Mouse (Mus musculus) kidney, postnatal 4 days (tissue): ENCODE data around the gene Bmp8b.
"Not testable (repeated sequence)": the region's sequence is repeated elsewhere in the genome, so short reads cannot be mapped to it uniquely, and the experiment has no call there.

Experiments
- DNase-seq, 2 experiments: peaks; one replicate each; pipeline ENCODE4 v3.0.0; 2021; ENCODE audit warnings: mixed read lengths in 2 of 2

The Bmp8b gene

GRCm38 (mm10) chr4:123104651-123105450 lies at the start of gene Bmp8b:
Gene Bmp8b (plus strand): TSS chr4:123105165.
- DNase-seq, result peak; percentile 22 to 48

GRCm38 (mm10) chr4:123056560-123057109 lies 48.3 kb upstream of the Bmp8b start:
- DNase-seq, result no peak

DNA sequence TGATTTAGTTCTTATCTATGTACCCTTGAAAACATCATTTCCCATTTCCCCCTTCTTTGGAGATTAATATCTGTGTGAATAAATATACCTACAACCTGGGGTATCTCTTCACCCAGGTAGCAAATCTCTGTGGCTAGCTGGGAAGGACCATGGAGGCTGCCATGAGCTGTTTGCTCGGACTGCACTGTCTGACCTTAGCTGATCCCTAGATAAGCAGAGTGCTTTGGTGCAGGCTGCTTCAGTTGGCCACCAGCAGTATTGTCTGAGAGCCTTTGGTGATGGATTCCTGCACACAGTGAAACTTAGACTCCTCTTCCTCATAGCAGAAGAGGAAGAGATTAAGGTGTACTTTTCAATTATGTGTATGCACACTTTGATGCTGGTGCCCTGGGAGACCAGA lies 47.0 kb upstream of the Bmp8b start:
- no peak for DNase-seq

GRCm38 (mm10) chr4:123061744-123062143 lies 43.2 kb upstream of the Bmp8b start:
- DNase-seq, result no peak

GRCm38 (mm10) chr4:123068646-123069045 lies 36.3 kb upstream of the Bmp8b start:
- no peak for DNase-seq

DNA sequence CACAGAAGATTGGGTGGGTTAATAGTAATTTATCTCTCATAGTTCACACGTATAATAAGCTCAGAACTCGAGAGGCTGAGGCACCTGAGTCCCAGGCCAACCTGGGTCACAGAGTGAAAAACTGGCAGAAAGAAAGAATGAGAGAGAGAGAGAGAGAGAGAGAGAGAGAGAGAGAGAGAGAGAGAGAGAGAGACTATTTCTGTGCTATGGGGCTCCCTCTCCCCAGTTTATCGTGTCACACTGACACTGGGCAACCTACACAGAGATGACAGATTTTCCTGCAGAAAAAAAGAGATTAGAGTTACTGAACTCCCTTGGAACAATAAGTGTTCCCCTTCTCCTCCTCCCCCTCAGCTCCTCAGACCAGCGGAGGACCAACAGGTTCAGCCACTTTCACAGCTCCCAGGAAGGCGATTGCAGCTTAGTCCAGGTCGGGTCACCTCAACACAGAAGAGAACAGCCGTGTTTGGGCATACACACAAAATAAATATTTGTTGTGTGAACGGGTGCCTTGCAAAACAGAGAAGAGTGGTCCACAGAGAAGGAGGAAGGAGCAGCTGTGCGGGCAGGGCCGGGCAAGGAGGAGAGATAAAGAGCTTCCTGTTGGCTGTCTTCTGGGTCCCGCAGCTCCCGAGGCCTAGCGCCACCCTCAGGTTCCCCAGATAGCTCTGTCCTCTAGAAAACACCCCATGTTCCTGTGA lies 33.5 kb upstream of the Bmp8b start:
- DNase-seq, result peak; percentile 65 to 76

DNA sequence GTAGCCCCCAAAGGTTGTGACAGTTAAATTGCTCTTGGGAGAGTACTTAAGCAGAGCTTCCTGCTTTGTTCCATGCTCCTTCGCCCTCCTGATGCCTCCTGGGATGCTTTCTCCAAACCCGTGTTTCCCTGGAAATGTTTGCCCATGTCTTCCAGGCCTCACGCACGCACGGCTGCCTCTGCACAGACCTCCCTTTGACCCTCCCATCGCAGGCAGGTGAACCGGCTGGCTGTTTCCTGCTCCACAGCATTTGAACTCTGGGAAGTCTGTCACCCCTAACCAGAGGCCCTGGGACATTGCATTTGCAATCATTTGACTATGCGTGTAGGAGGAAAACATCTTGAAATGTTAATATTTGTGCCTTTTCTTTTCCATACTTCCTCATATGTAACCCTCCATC lies 28.0 kb upstream of the Bmp8b start:
- DNase-seq, result peak; percentile 59 to 73

- DNase-seq, result no peak
Observed at GRCm38 (mm10) chr4:123078231-123078630, 26.7 kb upstream of the Bmp8b start.

GRCm38 (mm10) chr4:123080791-123081190 lies 24.2 kb upstream of the Bmp8b start:
- DNase-seq, result peak; percentile 38 to 53

- DNase-seq, result peak; percentile 64 to 70
Observed at GRCm38 (mm10) chr4:123082283-123083163, 22.4 kb upstream of the Bmp8b start.

DNA sequence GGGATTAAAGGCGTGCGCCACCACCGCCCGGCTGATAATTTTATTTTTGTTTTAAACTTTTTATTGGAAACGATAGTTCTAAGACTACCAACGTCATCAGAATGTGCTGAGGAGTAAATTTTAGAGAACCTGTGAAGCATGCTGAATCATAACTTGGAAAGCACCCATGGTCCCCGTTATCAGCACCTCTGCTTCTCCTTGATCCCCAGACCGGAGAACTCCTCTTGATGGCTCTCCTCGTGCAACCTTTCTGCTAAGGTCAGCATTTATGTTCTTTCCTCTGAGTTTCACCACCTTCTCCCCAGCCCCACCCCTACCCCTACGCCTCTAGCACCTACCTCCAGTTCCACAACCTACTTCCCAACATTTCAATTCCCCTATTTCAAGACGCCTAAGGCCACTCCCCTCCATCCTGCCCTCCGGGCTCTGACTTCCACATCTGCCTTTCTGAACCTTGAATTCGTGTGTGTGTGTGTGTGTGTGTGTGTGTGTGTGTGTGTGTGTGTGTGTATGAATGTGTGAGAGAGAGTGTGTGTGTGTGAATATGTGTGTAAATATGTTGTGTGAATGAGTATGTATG lies 21.6 kb upstream of the Bmp8b start:
- no peak for DNase-seq

- DNase-seq, result no peak
Observed at GRCm38 (mm10) chr4:123085290-123085689, 19.7 kb upstream of the Bmp8b start.

DNA sequence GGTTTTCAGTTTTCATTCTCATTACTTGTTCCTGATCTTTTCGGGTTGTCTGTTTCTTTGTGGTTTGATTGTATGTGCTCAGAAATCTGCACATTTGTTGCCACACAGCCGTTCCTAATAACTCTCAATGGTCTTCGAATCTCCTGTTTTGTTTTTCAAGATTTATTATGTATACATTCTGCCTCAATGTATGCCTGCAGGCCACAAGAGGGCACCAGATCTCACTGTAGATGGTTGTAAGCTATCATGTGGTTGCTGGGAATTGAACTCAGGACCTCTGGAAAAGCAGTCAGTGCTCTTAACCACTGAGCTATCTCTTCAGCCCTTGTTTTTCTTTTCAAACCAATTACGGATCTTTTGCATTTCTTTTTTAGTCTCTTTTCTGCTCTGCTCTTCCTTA lies 18.6 kb upstream of the Bmp8b start:
- no peak for DNase-seq

GRCm38 (mm10) chr4:123092621-123093020 lies 12.3 kb upstream of the Bmp8b start:
- no peak for DNase-seq

- DNase-seq, result peak in 1 of 2 experiments; percentile 14
Observed at GRCm38 (mm10) chr4:123093064-123093776, 11.7 kb upstream of the Bmp8b start.

- DNase-seq, result no peak
Observed at GRCm38 (mm10) chr4:123093869-123094268, 11.1 kb upstream of the Bmp8b start.

GRCm38 (mm10) chr4:123105451-123105790 lies 456 bp downstream of the Bmp8b start:
- DNase-seq, result no peak

GRCm38 (mm10) chr4:123105929-123106328 lies 964 bp downstream of the Bmp8b start:
- not testable (repeated sequence) for DNase-seq

DNA sequence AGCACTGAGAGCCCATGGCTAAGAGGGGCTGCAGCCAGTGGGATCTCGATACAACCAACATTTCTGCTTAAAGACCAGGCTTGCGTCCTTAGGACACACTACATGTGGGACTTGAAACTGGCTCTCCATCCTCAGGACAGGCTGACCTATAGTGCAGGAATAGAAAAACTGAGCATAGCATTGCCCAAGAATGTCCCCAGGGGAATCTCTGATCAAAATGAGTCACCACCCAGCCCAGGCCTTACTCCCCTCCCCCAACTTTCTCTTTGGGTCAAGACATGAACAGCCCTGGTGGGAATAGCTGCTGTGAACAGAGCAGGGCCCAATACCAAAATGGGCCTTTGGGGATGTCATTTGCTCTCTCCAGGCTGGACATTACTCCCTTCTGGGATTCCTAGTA lies 1.9 kb downstream of the Bmp8b start:
- no peak for DNase-seq

GRCm38 (mm10) chr4:123108056-123108455 lies 3.1 kb downstream of the Bmp8b start:
- no peak for DNase-seq

DNA sequence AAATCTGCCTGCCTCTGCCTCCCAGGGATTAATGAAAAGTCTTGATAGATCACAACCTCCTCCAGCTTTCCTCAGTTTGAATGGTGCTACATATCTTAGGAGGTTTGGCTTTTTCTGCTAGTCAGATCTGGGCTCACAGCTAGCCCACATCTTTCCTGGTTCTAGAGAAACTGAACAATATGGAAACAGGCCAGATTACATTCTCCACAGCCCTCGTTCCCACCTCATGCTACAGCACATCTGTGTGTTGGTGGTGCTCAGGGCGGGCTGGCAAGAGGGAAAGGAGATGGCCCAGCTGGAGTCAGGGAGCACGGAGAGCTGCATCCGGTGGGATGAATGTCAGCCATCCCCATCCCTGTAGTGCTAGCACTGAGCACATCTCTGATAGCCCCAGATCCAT lies 5.8 kb downstream of the Bmp8b start:
- no peak for DNase-seq
